Mouse (Mus musculus) erythroblast, adult 5-6 weeks (primary cell): ENCODE results near the gene Fiz1. TPM values are rescaled to one million over a fixed set of nuclear protein-coding genes. Genes with fewer than 3 reads are reported as not detected.
"Not testable (repeated sequence)": the region's sequence is repeated elsewhere in the genome, so short reads cannot be mapped to it uniquely, and the experiment has no call there.

ENCODE experiments used
- ATAC-seq: replicated peaks from 2 replicates; pipeline ENCODE4 v1.8.0; 2016; ENCODE audit warnings: moderate number of reproducible peaks, mild to moderate bottlenecking, moderate TSS enrichment, inconsistent platforms; ENCODE audit not compliant: poor library complexity, low FRiP score, severe bottlenecking
- total RNA-seq, 2 experiments: library from RNA; stranded (forward) in 1 of 2; stranded (reverse) in 1 of 2; fragments of 150-400 nt in 1 of 2; fragments of 200-764, 138-1000 nt in 1 of 2; gene quantifications; 2 replicates each; pipeline versions ENCODE4 v1.2.3 to v1.2.4; 2015 to 2017; ENCODE audit warnings: low replicate concordance in 2 of 2

Gene Fiz1
- total RNA-seq, 2 experiments from 2014 or later = 4.2 to 9.2 TPM

GRCm38 (mm10) chr7:5038940-5039339 lies 24.4 kb upstream of the Fiz1 start:
- no peak for ATAC-seq

- peak; percentile 99 for ATAC-seq
Observed at GRCm38 (mm10) chr7:5038109-5038732, 23.7 kb upstream of the Fiz1 start, which contains the start of gene Zfp784. Gene Zfp784, minus strand, starts transcription at chr7:5038446.

- ATAC-seq = no peak
Observed at GRCm38 (mm10) chr7:5037467-5037866, 23.0 kb upstream of the Fiz1 start.

GRCm38 (mm10) chr7:5037026-5037425 lies 22.5 kb upstream of the Fiz1 start:
- ATAC-seq = no peak

- ATAC-seq = no peak
Observed at GRCm38 (mm10) chr7:5036136-5036535, 21.6 kb upstream of the Fiz1 start.

- no peak for ATAC-seq
Observed at GRCm38 (mm10) chr7:5035628-5036027, 21.1 kb upstream of the Fiz1 start.

GRCm38 (mm10) chr7:5033818-5034217 lies 19.3 kb upstream of the Fiz1 start, which contains the start of gene 4632433K11Rik:
Gene 4632433K11Rik, plus strand, starts transcription at chr7:5034118.
- ATAC-seq = no peak

- no peak for ATAC-seq
Observed at GRCm38 (mm10) chr7:5031496-5031895, 17.0 kb upstream of the Fiz1 start.

GRCm38 (mm10) chr7:5030554-5031275 lies 16.2 kb upstream of the Fiz1 start:
- no peak for ATAC-seq

GRCm38 (mm10) chr7:5029946-5030345 lies 15.4 kb upstream of the Fiz1 start:
- ATAC-seq = no peak

GRCm38 (mm10) chr7:5029543-5029942 lies 15.0 kb upstream of the Fiz1 start:
- ATAC-seq = no peak

GRCm38 (mm10) chr7:5021197-5021596 lies 6.7 kb upstream of the Fiz1 start:
- ATAC-seq = no peak

GRCm38 (mm10) chr7:5020685-5021084 lies 6.2 kb upstream of the Fiz1 start:
- no peak for ATAC-seq

GRCm38 (mm10) chr7:5020000-5020681 lies 5.6 kb upstream of the Fiz1 start, which contains the start of the genes Zfp865 and Ccdc106:
Gene Zfp865, plus strand, starts transcription at chr7:5020376.
Gene Ccdc106, plus strand, starts transcription at chr7:5020553.
- peak; percentile 94 for ATAC-seq

GRCm38 (mm10) chr7:5019576-5019975 lies 5.1 kb upstream of the Fiz1 start:
- ATAC-seq = not testable (repeated sequence)

GRCm38 (mm10) chr7:5017931-5018330 lies 3.4 kb upstream of the Fiz1 start:
- ATAC-seq = no peak

- ATAC-seq = no peak
Observed at GRCm38 (mm10) chr7:5017352-5017751, 2.9 kb upstream of the Fiz1 start.

- ATAC-seq = no peak
Observed at GRCm38 (mm10) chr7:5016920-5017319, 2.4 kb upstream of the Fiz1 start.

- no peak for ATAC-seq
Observed at GRCm38 (mm10) chr7:5016057-5016456, 1.6 kb upstream of the Fiz1 start.

- peak; percentile 84 for ATAC-seq
Observed at GRCm38 (mm10) chr7:5015118-5016001, 863 bp upstream of the Fiz1 start, which contains the start of gene Gm44973. Gene Gm44973, plus strand, starts transcription at chr7:5015496.
